In the genomic region with DNA sequence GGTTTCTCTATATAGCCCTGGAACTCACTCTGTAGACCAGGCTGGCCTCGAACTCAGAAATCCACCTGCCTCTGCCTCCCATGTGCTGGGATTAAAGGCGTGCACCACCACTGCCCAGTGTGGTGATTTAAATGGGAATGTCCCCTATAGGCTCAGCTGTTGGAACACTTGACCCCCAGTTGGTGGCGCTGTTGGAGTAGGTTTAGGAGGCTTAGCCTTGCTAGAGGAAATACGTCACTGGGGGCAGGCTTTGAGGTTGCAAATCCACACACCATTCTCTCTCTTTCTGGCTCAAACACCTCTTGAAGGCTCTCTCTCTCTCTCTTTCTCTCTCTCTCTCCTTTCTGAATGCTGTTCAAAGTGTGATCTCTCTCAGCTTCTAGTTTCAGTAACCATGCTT, we compare ENCODE assay signal across 20 mouse cellular contexts. TPM values are rescaled to one million over a fixed set of nuclear protein-coding genes. Genes with fewer than 3 reads are reported as not detected.
DNase-seq lines count a peak whose midpoint lies in the region; ATAC-seq and TF ChIP-seq lines count a peak whose summit lies in the region.
"Had no signal": no experiment of that assay in that cellular context is flagged by ENCODE, and none has a peak within 500 bp of the region (broad histone marks: within the 10 kb centered on the region; RNA-seq: fewer than 3 reads in every experiment).

No protein-coding gene starts in this region.

- intact Hi-C loops in gastrocnemius, adult 2 months (cut with DNase I) = no loop called here
- intact Hi-C loops in gastrocnemius, postnatal 14 days (cut with DNase I; ENCODE audit: low total_unique reads) = no loop called here

- 0 out of 2 replicates have a peak, but pooled peaks have one; percentile 2 for TF ChIP-seq CTCF in gastrocnemius, adult 2 months (IDR thresholded peaks at IDR 0.05)

- no peaks in the 10 kb centered on the region for H3K27me3 ChIP-seq in forebrain, embryonic 15.5 days
- H3K27me3 ChIP-seq: kidney, embryonic 15.5 days had no signal

- H3K4me1 ChIP-seq in forebrain, embryonic 15.5 days = peaks cover 9% of the 10 kb centered on the region; the same call in 1 of the 2 replicates

- no peaks in the 10 kb centered on the region for H3K36me3 ChIP-seq in forebrain, embryonic 15.5 days
- H3K36me3 ChIP-seq: kidney, embryonic 15.5 days had no signal

- peaks cover 6% of the 10 kb centered on the region; the same call in 1 of the 2 replicates for H3K9me3 ChIP-seq in forebrain, embryonic 15.5 days

- H3K9ac ChIP-seq in forebrain, embryonic 15.5 days (replicated peaks) = no peak overlapping the region
- H3K9ac ChIP-seq: hindbrain, embryonic 14.5 days; kidney, embryonic 15.5 days had no signal

- no peak overlapping the region for H3K4me3 ChIP-seq in gastrocnemius, adult 2 months
- no peak overlapping the region for H3K4me3 ChIP-seq in forebrain, embryonic 15.5 days
- H3K4me3 ChIP-seq: kidney, embryonic 15.5 days; left cerebral cortex, adult 2 months; limb, embryonic 10.5 days had no signal

- no peak for DNase-seq in gastrocnemius, adult 2 months
- DNase-seq in gastrocnemius, postnatal 14 days = no peak
- peak; percentile 22 to 49 for DNase-seq in kidney, postnatal 4 days
- no peak for DNase-seq in kidney, adult 11 months
- peak; percentile 12 for DNase-seq in thymus, postnatal 4 days
- no peak for DNase-seq in thymus, postnatal 10 days (ENCODE audit: low spot score in 2 of 2)
- no peak for DNase-seq in frontal cortex, postnatal 14 days (ENCODE audit: low spot score in 2 of 2)
- DNase-seq: adrenal gland, postnatal 10 days; B cell, adult 2 months; cerebellum, adult 18-20 months; gastrocnemius, postnatal 10 days; heart, postnatal 10 days; lung, adult 2 months; right cerebral cortex, postnatal 14 days had no signal

- 83% methylated on average over 4 of the region's 4 CpGs for WGBS in forebrain, embryonic 15.5 days

- no peak for ATAC-seq in forebrain, embryonic 15.5 days (replicated peaks)

- no peak overlapping the region for H3K27ac ChIP-seq in gastrocnemius, adult 2 months
- H3K27ac ChIP-seq in forebrain, embryonic 15.5 days (replicated peaks) = no peak overlapping the region
- H3K27ac ChIP-seq: hindbrain, embryonic 14.5 days; kidney, embryonic 15.5 days; left cerebral cortex, adult 2 months; limb, embryonic 10.5 days had no signal

- H3K4me2 ChIP-seq in forebrain, embryonic 15.5 days (replicated peaks) = no peak overlapping the region
- H3K4me2 ChIP-seq: hindbrain, embryonic 14.5 days; kidney, embryonic 15.5 days; liver, embryonic 11.5 days had no signal

RNA-seq across cellular contexts. Expression of a gene that starts 46.9 kb away (rescaled TPM):
- total RNA-seq in gastrocnemius, adult 2 months (2021) = 1 to 10 TPM; 6.3 to 8.7 TPM
- 10 to 100 TPM; 10.5 to 13.4 TPM for total RNA-seq in gastrocnemius, postnatal 14 days (2021)
- 9.1 and 10.7 TPM in 2 replicates for polyA plus RNA-seq in forebrain, embryonic 15.5 days (2015; fragmentation: Nextera tagmentation; extraction: Ambion mirVana)

Comparison
In these comparisons a context has a peak if more than half of its experiments do, and no peak if none do; other contexts are left out.
1. DNase-seq: peak in kidney, postnatal 4 days (2 of 2) and thymus, postnatal 4 days (single experiment); none in gastrocnemius, adult 2 months (single experiment), gastrocnemius, postnatal 14 days (single experiment), kidney, adult 11 months (single experiment), thymus, postnatal 10 days (0 of 2) and frontal cortex, postnatal 14 days (0 of 2).